Mouse (Mus musculus) intestine, embryonic 16.5 days (tissue): ENCODE measurements at regions not wholly inside any gene's neighbourhood (a gene's known extent, or its start where the extent isn't known, plus 50 kb on each side); places are given as distances from the start of the nearest gene placed in this dataset.

Experiments used
- ATAC-seq: fragments of 200-750 bp; cut with Nextera tagmentation; 2 replicates; pipeline ENCODE4 v1.8.0; 2017; ENCODE audit warnings: moderate TSS enrichment, moderate library complexity
- H3K27ac ChIP-seq: fragments of 300-500 bp; sonication (generic); 2 replicates; pipeline ENCODE4 v1.5.1; 2014; ENCODE audit warnings: mild to moderate bottlenecking, low read length
- H3K27me3 ChIP-seq: fragments of 300-500 bp; sonication (generic); replicated peaks from 2 replicates; pipeline ENCODE4 v1.6.1; 2014; ENCODE audit warnings: low read length, control low read depth, mixed read lengths; ENCODE audit not compliant: control insufficient read depth, insufficient read depth
- H3K36me3 ChIP-seq: fragments of 300-500 bp; sonication (generic); 2 replicates; pipeline ENCODE4 v1.6.1; 2014; ENCODE audit warnings: low read length, control low read depth; ENCODE audit not compliant: control insufficient read depth, insufficient read depth
- H3K4me1 ChIP-seq: fragments of 300-500 bp; sonication (generic); 2 replicates; pipeline ENCODE4 v1.6.1; 2014; ENCODE audit warnings: low read length, control low read depth, mixed read lengths; ENCODE audit not compliant: control insufficient read depth, insufficient read depth
- H3K4me2 ChIP-seq: fragments of 300-500 bp; sonication (generic); 2 replicates; pipeline ENCODE4 v1.6.1; 2014; ENCODE audit warnings: low read depth, low read length, control low read depth
- H3K4me3 ChIP-seq: fragments of 300-500 bp; sonication (generic); 2 replicates; pipeline ENCODE4 v1.5.1; 2014; ENCODE audit warnings: mild to moderate bottlenecking, low read length
- H3K9ac ChIP-seq: fragments of 300-500 bp; sonication (generic); 2 replicates; pipeline ENCODE4 v1.6.1; 2014; ENCODE audit warnings: low read depth, low read length
- H3K9me3 ChIP-seq: fragments of 300-500 bp; sonication (generic); 2 replicates; pipeline ENCODE4 v1.6.1; 2016; ENCODE audit warnings: low read length, control low read depth; ENCODE audit not compliant: control insufficient read depth
- WGBS: fragments of 180-500 bp; shearing (Covaris S2); extraction: QIAGEN DNeasy Blood & Tissue Kit; methylation state at CpG from one replicate; pipeline ENCODE4 v1.1.7; 2014; 5-methylcytosine and 5-hydroxymethylcytosine counted together

DNA sequence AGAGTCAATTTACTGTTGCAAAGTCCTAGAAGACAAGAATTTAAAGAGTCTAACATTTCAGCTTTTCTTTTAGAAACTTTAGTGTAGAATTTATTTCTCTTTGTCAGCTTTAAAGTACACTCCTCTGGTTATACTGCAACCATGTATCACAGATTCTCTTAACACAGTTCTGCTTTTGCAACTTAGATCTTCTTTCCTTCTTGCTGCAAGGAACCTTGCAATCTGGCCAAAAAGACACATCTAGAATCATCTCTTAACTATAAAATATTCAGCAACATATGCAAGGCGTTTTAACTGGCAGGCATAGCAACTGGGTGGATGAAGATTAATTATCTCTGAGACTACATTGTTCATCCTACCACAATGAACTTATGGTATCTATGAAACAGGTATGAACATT, 1844.6 kb upstream of the Slc7a12 start:
- Histone ChIP-seq H3K4me3 (no peak overlapping the region), H3K4me1 (no peaks in the 10 kb centered on the region), H3K4me2 (no peak overlapping the region), H3K27me3 (no peaks in the 10 kb centered on the region), H3K9me3 (no peaks in the 10 kb centered on the region), H3K27ac (no peak overlapping the region), H3K9ac (no peak overlapping the region), H3K36me3 (no peaks in the 10 kb centered on the region)
- no peak for ATAC-seq
- 69% methylated on average over 1 of the region's 1 CpGs for WGBS

DNA sequence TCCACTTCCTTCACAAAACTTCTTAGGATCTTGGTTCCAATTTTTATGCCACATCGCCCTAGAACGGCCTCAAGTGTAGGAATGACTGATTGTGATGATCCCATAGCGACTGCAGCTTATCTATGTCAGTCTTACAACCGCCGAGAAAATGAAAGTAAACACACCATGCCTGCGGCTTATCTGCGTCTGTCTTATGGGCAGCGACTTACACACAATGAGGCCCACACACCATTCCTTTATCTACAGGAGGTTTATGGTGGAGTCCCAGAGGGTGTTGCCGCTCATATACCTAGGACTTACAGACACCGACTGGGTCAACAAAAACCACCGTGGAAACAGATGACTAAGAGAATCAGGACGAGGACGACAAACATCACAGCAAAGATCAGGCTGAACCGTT, 1817.0 kb upstream of the Slc7a12 start:
- H3K27ac ChIP-seq, result no peak overlapping the region
- H3K9me3 ChIP-seq, result no peaks in the 10 kb centered on the region
- no peak overlapping the region; the same call in 1 of the 2 replicates for H3K4me3 ChIP-seq
- no peaks in the 10 kb centered on the region for H3K36me3 ChIP-seq
- no peaks in the 10 kb centered on the region for H3K4me1 ChIP-seq
- WGBS, result 78% methylated on average over 14 of the region's 14 CpGs
- peak; percentile 63 for ATAC-seq
- no peak overlapping the region for H3K9ac ChIP-seq
- no peaks in the 10 kb centered on the region for H3K27me3 ChIP-seq
- H3K4me2 ChIP-seq, result no peak overlapping the region
